Mouse (Mus musculus) heart, embryonic 14.5 days (tissue): ENCODE results near the gene Guca1b. TPM values are rescaled to one million over a fixed set of nuclear protein-coding genes. Genes with fewer than 3 reads are reported as not detected.

ENCODE experiments used
- ATAC-seq: fragments of 200-750 bp; cut with Nextera tagmentation; 2 replicates; pipeline ENCODE4 v1.8.0; 2017; ENCODE audit warnings: low read depth, moderate TSS enrichment; ENCODE audit not compliant: insufficient number of reproducible peaks, insufficient read depth, low FRiP score
- H3K27ac ChIP-seq, 2 experiments: fragments of 200-500 bp in 1 of 2; fragments of 300-500 bp in 1 of 2; sonication (generic) in 1 of 2; replicated peaks in 1 of 2; 2 replicates each; pipeline ENCODE4 v1.5.1; 2012 to 2014; ENCODE audit warnings: low read depth in 2 of 2, low read length in 2 of 2, control low read depth in 1 of 2, mild to moderate bottlenecking in 1 of 2, mixed read lengths in 1 of 2; ENCODE audit not compliant: control insufficient read depth in 1 of 2, insufficient read depth in 1 of 2
- H3K27me3 ChIP-seq: fragments of 300-500 bp; sonication (generic); 2 replicates; pipeline ENCODE4 v1.6.1; 2014; ENCODE audit warnings: mild to moderate bottlenecking, low read length, control low read depth; ENCODE audit not compliant: control insufficient read depth, insufficient read depth
- H3K36me3 ChIP-seq: fragments of 300-500 bp; sonication (generic); 2 replicates; pipeline ENCODE4 v1.6.1; 2014; ENCODE audit warnings: mild to moderate bottlenecking, control low read depth, low read length, mixed read lengths; ENCODE audit not compliant: control insufficient read depth, insufficient read depth
- H3K4me1 ChIP-seq, 2 experiments: fragments of 200-500 bp in 1 of 2; fragments of 300-500 bp in 1 of 2; sonication (generic) in 1 of 2; 2 replicates each; pipeline ENCODE4 v1.6.1; 2012 to 2014; ENCODE audit warnings: low read length in 2 of 2, control low read depth in 1 of 2, mixed read lengths in 1 of 2; ENCODE audit not compliant: control insufficient read depth in 2 of 2, insufficient read depth in 2 of 2
- H3K4me2 ChIP-seq: fragments of 300-500 bp; sonication (generic); 2 replicates; pipeline ENCODE4 v1.6.1; 2014; ENCODE audit warnings: mild to moderate bottlenecking, low read length
- H3K4me3 ChIP-seq, 2 experiments: fragments of 200-500 bp in 1 of 2; fragments of 300-500 bp in 1 of 2; sonication (generic) in 1 of 2; 2 replicates each; pipeline ENCODE4 v1.5.1; 2012 to 2014; ENCODE audit warnings: low read length in 2 of 2, mild to moderate bottlenecking in 2 of 2, control low read depth in 1 of 2, low read depth in 1 of 2, moderate library complexity in 1 of 2; ENCODE audit not compliant: control insufficient read depth in 1 of 2, insufficient read depth in 1 of 2
- H3K9ac ChIP-seq: fragments of 300-500 bp; sonication (generic); 2 replicates; pipeline ENCODE4 v1.6.1; 2014; ENCODE audit warnings: mild to moderate bottlenecking, low read length
- H3K9me3 ChIP-seq: fragments of 300-500 bp; sonication (generic); 2 replicates; pipeline ENCODE4 v1.6.1; 2016; ENCODE audit warnings: low read length, control low read depth; ENCODE audit not compliant: control insufficient read depth
- WGBS: fragments of 180-500 bp; shearing (Covaris S2); extraction: QIAGEN DNeasy Blood & Tissue Kit; methylation state at CpG from one replicate; pipeline ENCODE4 v1.1.7; 2014; 5-methylcytosine and 5-hydroxymethylcytosine counted together
- polyA plus RNA-seq: library from polyadenylated mRNA; unstranded; fragments of >200 nt; fragmentation: Nextera tagmentation; extraction: Ambion mirVana; gene quantifications from 2 replicates; pipeline ENCODE4 v1.2.1, GENCODE M21; 2014

Guca1b gene
- polyA plus RNA-seq, 1 experiment from 2014 or later = 0.96 TPM

DNA sequence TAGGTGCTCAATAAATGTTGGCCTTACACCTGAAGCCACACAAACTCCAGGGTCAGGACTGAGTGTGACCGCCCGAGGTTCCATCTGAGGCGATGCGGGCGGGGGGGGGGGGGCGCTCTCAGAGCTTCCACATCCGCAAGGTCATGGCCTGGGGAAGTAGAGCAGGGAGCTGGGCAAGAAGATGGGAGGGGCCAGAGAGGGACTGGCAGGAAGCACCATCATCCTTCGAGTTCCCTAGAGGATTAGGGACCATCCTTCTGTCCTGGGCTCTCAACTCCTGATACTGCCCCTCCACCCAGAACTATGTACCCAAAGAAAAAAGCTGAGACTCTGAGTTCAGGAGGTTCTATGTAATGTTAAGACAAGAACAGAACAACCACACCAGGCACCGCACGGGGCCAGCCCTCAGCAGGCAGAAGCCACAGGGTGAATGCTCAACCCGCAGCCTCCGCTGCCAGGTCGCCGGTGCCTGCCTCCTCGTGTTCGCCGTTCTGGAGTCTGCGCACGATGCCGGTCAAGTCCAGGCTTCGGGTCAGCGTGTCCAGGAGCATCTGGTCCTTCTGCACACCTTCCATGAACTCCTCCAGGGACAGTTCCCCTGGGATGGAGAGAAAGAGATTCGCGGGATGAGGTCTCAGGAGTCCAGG lies 9.2 kb downstream of the Guca1b start:
- no peak for ATAC-seq

DNA sequence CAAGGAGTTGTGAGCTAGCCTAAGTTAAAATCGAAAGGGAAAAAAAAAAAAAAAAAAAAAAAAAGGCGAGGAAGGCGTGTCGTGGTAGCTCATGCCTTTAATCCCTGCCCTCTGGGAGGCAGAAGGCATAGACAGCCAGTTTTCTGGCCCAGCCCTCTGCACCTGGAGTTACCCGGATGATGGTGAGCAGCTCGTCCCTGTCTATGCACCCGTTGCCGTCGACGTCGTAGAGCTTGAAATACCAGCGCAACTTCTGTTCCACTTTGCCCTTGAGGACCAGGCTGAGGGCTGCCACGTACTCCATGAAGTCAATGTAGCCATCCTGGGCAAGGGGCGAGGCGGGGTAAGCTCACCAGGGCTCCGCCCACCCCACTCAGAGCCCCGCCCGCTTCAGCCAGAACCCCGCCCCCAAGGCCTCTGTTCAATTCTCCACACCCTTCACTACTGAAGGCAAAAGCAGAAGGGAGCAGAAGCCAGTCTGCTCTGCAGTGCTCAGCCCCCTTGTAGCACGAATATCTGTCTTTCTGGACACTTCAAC lies 10.3 kb downstream of the Guca1b start:
- no peak overlapping the region for H3K27ac ChIP-seq
- peak overlapping the region; percentile 39; the same call in 1 of the 2 replicates for H3K9ac ChIP-seq
- 0 out of 2 replicates have a peak, but pooled peaks have one; percentile 41 for ATAC-seq
- H3K36me3 ChIP-seq = no peaks in the 10 kb centered on the region
- no peaks in the 10 kb centered on the region for H3K9me3 ChIP-seq
- H3K4me2 ChIP-seq = peak overlapping the region; percentile 64
- peak overlapping the region; percentile 25 to 35 for H3K4me3 ChIP-seq
- H3K27me3 ChIP-seq = peaks cover 13% of the 10 kb centered on the region; the same call in 1 of the 2 replicates
- WGBS = 3% methylated on average over 19 of the region's 20 CpGs
- peaks cover 6 to 12% of the 10 kb centered on the region in 2 experiments; a peak in 3 of 4 replicates for H3K4me1 ChIP-seq

More for the DNA sequence above, 9.2 kb downstream of the Guca1b start:
- Histone ChIP-seq H3K9me3 (no peaks in the 10 kb centered on the region), H3K4me3 (peak overlapping the region; percentile 25 to 35), H3K9ac (0 out of 2 replicates have a peak overlapping the region, but pooled peaks have one; percentile 39), H3K27me3 (peaks cover 13% of the 10 kb centered on the region; the same call in 1 of the 2 replicates), H3K36me3 (no peaks in the 10 kb centered on the region), H3K4me2 (peak overlapping the region; percentile 64), H3K4me1 (peaks cover 6 to 12% of the 10 kb centered on the region in 2 experiments; a peak in 3 of 4 replicates), H3K27ac (no peak overlapping the region)
- 17% methylated on average over 23 of the region's 24 CpGs for WGBS

DNA sequence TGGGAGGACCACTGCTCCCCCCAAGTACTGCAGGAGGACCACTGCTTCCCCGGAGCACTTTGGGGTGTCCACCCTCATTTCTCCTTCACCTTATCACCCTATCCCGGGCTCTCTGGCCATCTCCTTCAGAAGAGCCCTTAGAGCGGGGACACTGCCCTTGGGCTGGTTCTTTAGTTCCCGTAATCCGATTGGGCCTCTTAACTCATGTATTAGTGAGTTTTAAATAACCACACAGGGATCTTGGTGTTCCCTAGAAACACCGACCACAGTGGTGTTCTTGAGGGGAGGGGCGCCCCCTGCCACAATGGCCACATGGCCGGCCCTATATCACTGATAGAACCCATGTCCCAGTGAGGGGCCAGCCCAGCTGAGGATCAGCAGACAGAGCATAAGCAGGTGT lies 13.9 kb downstream of the Guca1b start:
- Histone ChIP-seq H3K4me2 (no peak overlapping the region), H3K27me3 (peaks cover 13% of the 10 kb centered on the region; the same call in 1 of the 2 replicates), H3K4me3 (no peak overlapping the region), H3K27ac (no peak overlapping the region), H3K36me3 (no peaks in the 10 kb centered on the region), H3K9ac (no peak overlapping the region), H3K4me1 (peaks cover 6 to 12% of the 10 kb centered on the region in 2 experiments; a peak in 3 of 4 replicates), H3K9me3 (no peaks in the 10 kb centered on the region)
- WGBS = 84% methylated on average over 8 of the region's 8 CpGs
- no peak for ATAC-seq

DNA sequence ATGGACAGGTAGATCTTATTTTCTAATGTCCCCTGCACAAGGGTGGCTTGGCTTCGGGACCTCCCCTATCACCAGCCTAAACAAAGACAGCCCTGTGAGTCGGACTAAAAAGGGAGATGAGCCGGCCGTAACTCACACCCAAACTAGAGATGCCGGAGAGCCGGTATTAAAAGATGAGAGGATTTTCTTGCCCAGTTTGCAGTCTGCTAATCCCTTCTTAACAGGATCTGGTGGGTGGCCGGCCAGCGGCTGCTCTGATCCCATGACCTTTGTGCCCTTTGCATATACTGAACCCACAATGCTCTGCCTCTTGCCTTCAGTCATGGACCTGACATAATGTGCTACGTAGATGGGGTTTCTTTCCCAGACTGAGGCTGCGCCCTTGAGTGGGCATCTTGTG lies 15.3 kb downstream of the Guca1b start, which contains the start of gene Guca1a:
Gene Guca1a, minus strand, starts transcription at position 134 of the 400 bp plus-strand sequence.
- Histone ChIP-seq H3K27me3 (0 out of 2 replicates have a peak, but pooled peaks cover 7% of the 10 kb centered on the region), H3K9ac (no peak within 1 kb of the TSS), H3K4me1 (peaks cover 2% of the 10 kb centered on the region in 2 experiments; a peak in 2 of 4 replicates), H3K36me3 (no peaks in the 10 kb centered on the region), H3K27ac (no peak within 1 kb of the TSS), H3K4me3 (no peak within 1 kb of the TSS), H3K4me2 (no peak within 1 kb of the TSS), H3K9me3 (no peaks in the 10 kb centered on the region)
- WGBS = 60% methylated on average over 10 of the region's 10 CpGs
- no peak for ATAC-seq

DNA sequence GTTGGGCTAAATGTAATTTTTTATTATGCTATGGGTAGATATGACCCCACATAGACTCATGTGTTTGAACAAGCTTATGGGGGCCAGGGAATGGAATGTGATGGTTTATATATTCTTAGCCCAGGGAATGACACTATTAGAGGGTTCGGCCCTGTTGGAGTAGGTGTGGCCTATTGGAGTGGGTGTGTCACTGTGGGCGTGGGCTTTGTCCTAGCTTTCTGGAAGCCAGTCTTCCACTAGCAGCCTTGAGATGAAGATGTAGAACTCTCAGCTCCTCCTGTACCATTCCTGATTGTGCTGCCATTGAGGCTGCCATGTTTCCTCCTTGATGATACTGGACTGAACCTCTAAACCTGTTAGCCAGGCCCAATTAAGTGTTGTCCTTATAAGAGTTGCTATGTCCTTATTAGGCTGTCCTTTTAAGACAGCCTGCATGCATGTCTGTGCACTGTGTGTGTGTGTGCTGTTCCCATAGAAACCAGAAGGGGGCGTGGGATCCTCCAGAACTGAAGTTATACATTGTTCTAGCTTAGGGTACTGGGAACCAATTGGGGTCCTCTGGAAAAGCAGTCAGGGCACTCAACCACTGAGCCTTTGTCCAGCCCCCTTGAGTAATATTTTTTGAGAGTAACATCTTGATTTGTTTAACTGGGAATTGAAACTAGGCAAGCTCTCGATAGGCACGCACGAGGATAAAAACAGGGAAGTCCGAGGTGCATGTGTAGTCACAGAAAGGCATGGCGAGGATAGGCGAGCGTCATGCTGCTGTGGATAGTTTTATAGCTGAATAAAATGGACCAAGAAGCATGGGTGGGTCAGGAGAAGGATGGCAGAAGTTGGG lies 22.7 kb downstream of the Guca1b start:
- ATAC-seq = no peak
- Histone ChIP-seq H3K27ac (no peak overlapping the region), H3K4me2 (no peak overlapping the region), H3K4me1 (no peaks in the 10 kb centered on the region), H3K4me3 (no peak overlapping the region), H3K9ac (no peak overlapping the region), H3K9me3 (peaks cover 5% of the 10 kb centered on the region; the same call in 1 of the 2 replicates), H3K36me3 (no peaks in the 10 kb centered on the region), H3K27me3 (peaks cover 39% of the 10 kb centered on the region)
- 59% methylated on average over 10 of the region's 10 CpGs for WGBS

DNA sequence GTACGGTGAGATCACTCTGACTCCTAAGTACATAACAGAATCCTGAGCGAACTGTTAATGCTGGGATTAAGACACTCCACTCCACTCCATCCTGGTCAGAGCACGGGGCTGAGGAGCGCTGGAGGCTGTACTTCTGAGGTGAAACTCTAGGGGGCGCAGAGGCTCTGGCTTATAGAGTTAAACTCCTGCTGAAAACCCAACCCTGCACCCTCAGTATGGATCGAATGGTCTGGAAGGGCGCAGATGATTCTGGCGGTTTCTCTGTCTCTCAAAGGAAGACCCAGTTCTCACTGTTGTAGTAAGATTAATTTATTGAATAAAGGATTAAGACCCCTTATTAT lies 23.3 kb downstream of the Guca1b start:
- Histone ChIP-seq H3K9me3 (peaks cover 5% of the 10 kb centered on the region; the same call in 1 of the 2 replicates), H3K27me3 (peaks cover 44% of the 10 kb centered on the region), H3K4me3 (no peak overlapping the region), H3K4me1 (no peaks in the 10 kb centered on the region), H3K27ac (no peak overlapping the region), H3K9ac (no peak overlapping the region), H3K4me2 (no peak overlapping the region), H3K36me3 (no peaks in the 10 kb centered on the region)
- ATAC-seq = no peak
- WGBS = 20% methylated on average over 8 of the region's 8 CpGs
